Comparison of ENCODE assay signal across 10 mouse cellular contexts in genomic region chr6:82029611-82030510, GRCm38 (mm10). TPM values are rescaled to one million over a fixed set of nuclear protein-coding genes. Genes with fewer than 3 reads are reported as not detected.
DNase-seq lines count a peak whose midpoint lies in the region; ATAC-seq and TF ChIP-seq lines count a peak whose summit lies in the region.
"Had no signal": no experiment of that assay in that cellular context is flagged by ENCODE, and none has a peak within 500 bp of the region (broad histone marks: within the 10 kb centered on the region; RNA-seq: fewer than 3 reads in every experiment).

No protein-coding gene starts in this region.

- no peaks in the 10 kb centered on the region for H3K9me3 ChIP-seq in midbrain, embryonic 14.5 days (ENCODE audit: control insufficient read depth, low read length)
- no peaks in the 10 kb centered on the region for H3K9me3 ChIP-seq in midbrain, embryonic 15.5 days
- no peaks in the 10 kb centered on the region for H3K9me3 ChIP-seq in limb, embryonic 14.5 days (ENCODE audit: control insufficient read depth, low read length)
- H3K9me3 ChIP-seq: neural tube, embryonic 13.5 days had no signal

- H3K9ac ChIP-seq in midbrain, embryonic 14.5 days (replicated peaks; ENCODE audit: low read length), result no peak overlapping the region
- H3K9ac ChIP-seq in midbrain, embryonic 15.5 days, result no peak overlapping the region
- no peak overlapping the region for H3K9ac ChIP-seq in limb, embryonic 14.5 days (ENCODE audit: low read depth, low read length, severe bottlenecking)
- H3K9ac ChIP-seq: neural tube, embryonic 13.5 days had no signal

- ATAC-seq in midbrain, embryonic 14.5 days (ENCODE audit: low FRiP score, low TSS enrichment), result no peak
- ATAC-seq in midbrain, embryonic 15.5 days (replicated peaks), result no peak
- ATAC-seq in limb, embryonic 14.5 days (ENCODE audit: low FRiP score, low read depth), result peak; percentile 89

- no peak overlapping the region for H3K4me3 ChIP-seq in midbrain, embryonic 14.5 days (replicated peaks; ENCODE audit: low read depth, low read length)
- no peak overlapping the region for H3K4me3 ChIP-seq in midbrain, embryonic 15.5 days
- H3K4me3 ChIP-seq in limb, embryonic 14.5 days (replicated peaks; ENCODE audit: low read length), result no peak overlapping the region
- H3K4me3 ChIP-seq: neural tube, embryonic 13.5 days had no signal

- DNase-seq in midbrain, embryonic 14.5 days, result peak; percentile 26
- peak; percentile 44 for DNase-seq in heart, postnatal 4 days
- DNase-seq in limb, embryonic 14.5 days (ENCODE audit: low spot score), result peak; percentile 85
- peak; percentile 53 for DNase-seq in retina, postnatal 1 day
- no peak for DNase-seq in left cerebral cortex, postnatal 14 days (ENCODE audit: low spot score in 2 of 2)
- no peak for DNase-seq in thymus, postnatal 14 days
- DNase-seq in layer of hippocampus, adult 18-20 months (ENCODE audit: low spot score in 2 of 2), result no peak

- no peaks in the 10 kb centered on the region; the same call in 1 of the 2 replicates for H3K27me3 ChIP-seq in midbrain, embryonic 14.5 days (ENCODE audit: control insufficient read depth, insufficient read depth, low read length)
- H3K27me3 ChIP-seq in midbrain, embryonic 15.5 days (replicated peaks), result peaks cover 6% of the 10 kb centered on the region; the same call in 1 of the 2 replicates
- no peaks in the 10 kb centered on the region for H3K27me3 ChIP-seq in limb, embryonic 14.5 days (ENCODE audit: control insufficient read depth, insufficient read depth, low read length)
- H3K27me3 ChIP-seq: neural tube, embryonic 13.5 days had no signal

- 13% methylated on average over 19 of the region's 19 CpGs for WGBS in midbrain, embryonic 14.5 days
- 12% methylated on average over 19 of the region's 19 CpGs for WGBS in midbrain, embryonic 15.5 days
- 25% methylated on average over 19 of the region's 19 CpGs for WGBS in limb, embryonic 14.5 days

- H3K4me1 ChIP-seq in midbrain, embryonic 14.5 days (ENCODE audit: control insufficient read depth, insufficient read depth, low read length), result peaks cover 8% of the 10 kb centered on the region; the same call in 1 of the 2 replicates
- H3K4me1 ChIP-seq in midbrain, embryonic 15.5 days, result no peaks in the 10 kb centered on the region
- peaks cover 20% of the 10 kb centered on the region for H3K4me1 ChIP-seq in limb, embryonic 14.5 days (ENCODE audit: control insufficient read depth, insufficient read depth, low read length)

- intact Hi-C loops in left cerebral cortex, postnatal 14 days (cut with DNase I), result no loop called here

- no peak overlapping the region for H3K27ac ChIP-seq in midbrain, embryonic 14.5 days (replicated peaks; ENCODE audit: low read depth, low read length)
- no peak overlapping the region for H3K27ac ChIP-seq in midbrain, embryonic 15.5 days
- H3K27ac ChIP-seq in limb, embryonic 14.5 days (replicated peaks; ENCODE audit: low read depth, low read length), result peak overlapping the region; percentile 70
- H3K27ac ChIP-seq: neural tube, embryonic 13.5 days had no signal

- no peak for TF ChIP-seq POLR2A in limb, embryonic 14.5 days (IDR thresholded peaks at IDR 0.05; ENCODE audit: borderline replicate concordance, extremely low read depth, insufficient read depth, insufficient read length)

- H3K4me2 ChIP-seq in midbrain, embryonic 14.5 days (ENCODE audit: low read length), result no peak overlapping the region
- H3K4me2 ChIP-seq in midbrain, embryonic 15.5 days, result no peak overlapping the region
- 0 out of 2 replicates have a peak overlapping the region, but pooled peaks have one; percentile 13 for H3K4me2 ChIP-seq in limb, embryonic 14.5 days (replicated peaks; ENCODE audit: low read depth, low read length, severe bottlenecking)
- H3K4me2 ChIP-seq: neural tube, embryonic 13.5 days had no signal

- no peaks in the 10 kb centered on the region for H3K36me3 ChIP-seq in midbrain, embryonic 14.5 days (ENCODE audit: control insufficient read depth, insufficient read depth, low read length)
- H3K36me3 ChIP-seq in midbrain, embryonic 15.5 days (replicated peaks), result no peaks in the 10 kb centered on the region
- no peaks in the 10 kb centered on the region for H3K36me3 ChIP-seq in limb, embryonic 14.5 days (ENCODE audit: control insufficient read depth, insufficient read depth, low read length)
- H3K36me3 ChIP-seq: neural tube, embryonic 13.5 days had no signal

RNA-seq across cellular contexts. Expression of gene Eva1a, which starts 11.0 kb away (rescaled TPM):
- 0.32 and 0.63 TPM in 2 replicates for polyA plus RNA-seq in midbrain, embryonic 14.5 days (2014; fragmentation: Nextera tagmentation; extraction: Ambion mirVana)
- polyA plus RNA-seq in midbrain, embryonic 15.5 days (2015; fragmentation: Nextera tagmentation; extraction: Ambion mirVana), result 0.63 and 0.77 TPM in 2 replicates
- total RNA-seq in heart, postnatal 4 days (2021), result 1 to 10 TPM; 7.1 to 8.8 TPM
- 15.7 and 20.1 TPM in 2 replicates for polyA plus RNA-seq in limb, embryonic 14.5 days (2012; rRNA removed)
- polyA plus RNA-seq in limb, embryonic 14.5 days (2014; fragmentation: Nextera tagmentation; extraction: Ambion mirVana), result 23.4 and 30.2 TPM in 2 replicates
- total RNA-seq in left cerebral cortex, postnatal 14 days (2021), result 10 to 100 TPM; 14.1 to 14.8 TPM
- 10 to 100 TPM; 12.7 to 14.2 TPM for total RNA-seq in layer of hippocampus, adult 18-20 months (2021)
- total RNA-seq: common myeloid progenitor, adult 5-6 weeks had no signal

Comparison
In these comparisons a context has a peak if more than half of its experiments do, and no peak if none do; other contexts are left out.
1. DNase-seq: peak in midbrain, embryonic 14.5 days (single experiment), heart, postnatal 4 days (single experiment), limb, embryonic 14.5 days (single experiment) and retina, postnatal 1 day (single experiment); none in left cerebral cortex, postnatal 14 days (0 of 2), thymus, postnatal 14 days (single experiment) and layer of hippocampus, adult 18-20 months (0 of 2).